Mouse (Mus musculus) hindbrain, embryonic 11.5 days (tissue): ENCODE results near the gene Pakap. TPM values are rescaled to one million over a fixed set of nuclear protein-coding genes. Genes with fewer than 3 reads are reported as not detected.

Experiments used
- ATAC-seq: fragments of 200-750 bp; cut with Nextera tagmentation; 2 replicates; pipeline ENCODE4 v1.8.0; 2017; ENCODE audit warnings: mild to moderate bottlenecking, moderate TSS enrichment, moderate library complexity; ENCODE audit not compliant: low FRiP score
- DNase-seq: peaks from one replicate; pipeline ENCODE4 v3.0.0-alpha.2; 2015; ENCODE audit warnings: low spot score
- H3K27ac ChIP-seq: fragments of 300-500 bp; sonication (generic); 2 replicates; pipeline ENCODE4 v1.5.1; 2014; ENCODE audit warnings: mild to moderate bottlenecking, low read depth, low read length
- H3K27me3 ChIP-seq: fragments of 300-500 bp; sonication (generic); 2 replicates; pipeline ENCODE4 v1.6.1; 2014; ENCODE audit warnings: mild to moderate bottlenecking, low read length, moderate library complexity, mixed read lengths; ENCODE audit not compliant: control insufficient read depth, insufficient read depth
- H3K36me3 ChIP-seq: fragments of 300-500 bp; sonication (generic); 2 replicates; pipeline ENCODE4 v1.6.1; 2014; ENCODE audit warnings: mild to moderate bottlenecking, low read length, moderate library complexity, mixed read lengths; ENCODE audit not compliant: control insufficient read depth, insufficient read depth
- H3K4me1 ChIP-seq: fragments of 300-500 bp; sonication (generic); replicated peaks from 2 replicates; pipeline ENCODE4 v1.6.1; 2014; ENCODE audit warnings: low read length, mixed read lengths; ENCODE audit not compliant: control insufficient read depth, insufficient read depth
- H3K4me2 ChIP-seq: fragments of 300-500 bp; sonication (generic); replicated peaks from 2 replicates; pipeline ENCODE4 v1.6.1; 2014; ENCODE audit warnings: mild to moderate bottlenecking, low read depth, low read length
- H3K4me3 ChIP-seq: fragments of 300-500 bp; sonication (generic); 2 replicates; pipeline ENCODE4 v1.5.1; 2014; ENCODE audit warnings: low read depth, low read length
- H3K9ac ChIP-seq: fragments of 300-500 bp; sonication (generic); 2 replicates; pipeline ENCODE4 v1.6.1; 2014; ENCODE audit warnings: low read depth, low read length
- H3K9me3 ChIP-seq: fragments of 300-500 bp; sonication (generic); 2 replicates; pipeline ENCODE4 v1.6.1; 2016; ENCODE audit warnings: low read length; ENCODE audit not compliant: control insufficient read depth
- WGBS: fragments of 180-500 bp; shearing (Covaris S2); extraction: QIAGEN DNeasy Blood & Tissue Kit; methylation state at CpG from one replicate; pipeline ENCODE4 v1.1.7; 2014; 5-methylcytosine and 5-hydroxymethylcytosine counted together
- polyA plus RNA-seq: library from polyadenylated mRNA; unstranded; fragments of >200 nt; fragmentation: Nextera tagmentation; extraction: Ambion mirVana; gene quantifications from 2 replicates; pipeline ENCODE4 v1.2.1, GENCODE M21; 2014

Gene Pakap
- polyA plus RNA-seq, 1 experiment from 2014 or later, result 24.7 TPM

DNA sequence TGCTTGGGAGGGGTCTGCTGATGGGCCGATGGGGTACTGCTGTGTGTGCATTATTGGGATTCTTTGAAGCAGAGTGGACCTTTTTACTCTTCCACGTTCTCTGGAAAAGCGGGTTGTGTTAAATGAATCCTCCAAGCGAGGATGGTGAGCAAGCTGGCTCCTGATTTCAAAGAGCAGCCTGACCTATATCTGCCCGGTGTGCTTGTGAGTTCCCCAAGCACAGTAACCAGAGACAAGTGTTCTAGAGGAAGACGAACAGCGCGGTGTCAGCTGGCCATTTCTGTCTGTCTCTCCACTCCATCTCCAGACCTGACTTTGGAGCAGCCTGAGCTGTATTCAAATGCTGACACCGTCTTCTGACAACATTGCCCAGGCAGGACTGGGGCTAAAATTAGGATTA is 71.0 kb downstream of the Pakap start:
- H3K4me2 ChIP-seq, result no peak overlapping the region
- no peak for ATAC-seq

DNA sequence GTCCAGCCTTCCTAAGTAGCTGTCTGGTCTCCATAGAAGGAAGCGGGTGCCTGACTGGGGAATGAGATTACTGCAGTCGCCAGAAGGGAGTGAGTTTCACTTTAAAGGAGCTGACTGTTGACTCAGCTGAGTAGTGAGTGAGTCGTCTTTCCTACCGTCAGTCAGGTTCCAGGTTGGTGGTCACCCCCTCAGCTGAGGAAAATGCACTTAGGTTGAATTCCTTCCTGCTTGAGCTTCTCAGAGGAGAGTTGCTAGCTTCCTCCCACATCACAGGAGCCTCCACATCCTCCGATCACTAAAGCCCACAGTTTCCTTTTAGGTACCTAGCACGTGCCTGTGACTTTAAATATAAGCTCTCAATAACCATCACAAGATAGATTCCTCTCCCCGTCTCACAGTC is 72.2 kb downstream of the Pakap start:
- Histone ChIP-seq H3K27ac (no peak overlapping the region), H3K4me2 (no peak overlapping the region), H3K9me3 (no peaks in the 10 kb centered on the region), H3K27me3 (no peaks in the 10 kb centered on the region), H3K9ac (no peak overlapping the region), H3K36me3 (no peaks in the 10 kb centered on the region), H3K4me1 (no peaks in the 10 kb centered on the region), H3K4me3 (no peak overlapping the region)
- ATAC-seq (no peak), DNase-seq (no peak)
- 55% methylated on average over 7 of the region's 7 CpGs for WGBS

More for the DNA sequence above, 71.0 kb downstream of the Pakap start:
- Histone ChIP-seq H3K4me1 (no peaks in the 10 kb centered on the region), H3K36me3 (no peaks in the 10 kb centered on the region), H3K9ac (no peak overlapping the region), H3K27ac (no peak overlapping the region), H3K9me3 (no peaks in the 10 kb centered on the region), H3K27me3 (no peaks in the 10 kb centered on the region), H3K4me3 (no peak overlapping the region)
- WGBS, result 84% methylated on average over 9 of the region's 9 CpGs
- DNase-seq, result no peak

DNA sequence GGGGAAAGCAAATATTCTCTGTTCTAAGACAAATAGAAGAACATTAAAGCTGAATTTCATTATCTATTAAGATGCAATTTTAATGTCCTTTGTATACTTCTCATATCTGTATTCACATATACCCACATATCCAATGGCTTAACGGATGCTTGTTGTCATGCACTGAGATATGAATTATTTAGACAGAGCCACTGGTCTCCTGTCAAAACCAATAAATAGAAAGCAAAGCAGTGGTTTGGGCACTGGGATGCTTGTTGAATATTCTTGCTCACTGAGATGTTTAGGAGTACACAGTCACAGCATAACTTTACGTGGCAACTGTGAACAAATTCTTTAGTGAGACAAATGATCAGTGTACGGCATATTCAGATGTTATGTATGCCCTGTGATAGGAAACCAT is 73.0 kb downstream of the Pakap start:
- DNase-seq (no peak), ATAC-seq (no peak)
- Histone ChIP-seq H3K4me1 (no peaks in the 10 kb centered on the region), H3K4me3 (no peak overlapping the region), H3K27ac (no peak overlapping the region), H3K9ac (no peak overlapping the region), H3K9me3 (no peaks in the 10 kb centered on the region), H3K27me3 (no peaks in the 10 kb centered on the region), H3K36me3 (no peaks in the 10 kb centered on the region), H3K4me2 (no peak overlapping the region)
- WGBS, result 89% methylated on average over 3 of the region's 3 CpGs

- DNase-seq, result no peak
- ATAC-seq, result no peak
- 76% methylated on average over 1 of the region's 1 CpGs for WGBS
- Histone ChIP-seq H3K4me3 (no peak overlapping the region), H3K9me3 (no peaks in the 10 kb centered on the region), H3K27me3 (no peaks in the 10 kb centered on the region), H3K4me1 (no peaks in the 10 kb centered on the region), H3K9ac (no peak overlapping the region), H3K36me3 (no peaks in the 10 kb centered on the region), H3K4me2 (no peak overlapping the region), H3K27ac (no peak overlapping the region)
These were observed 83.0 kb downstream of the Pakap start for GRCm38 (mm10) chr4:57650994-57651393.

GRCm38 (mm10) chr4:57651547-57651946 is 83.6 kb downstream of the Pakap start:
- ATAC-seq, result no peak
- 88% methylated on average over 8 of the region's 8 CpGs for WGBS
- no peak overlapping the region for H3K4me3 ChIP-seq

GRCm38 (mm10) chr4:57652185-57652904 is 84.4 kb downstream of the Pakap start:
- DNase-seq, result no peak
- no peaks in the 10 kb centered on the region for H3K9me3 ChIP-seq
- no peak overlapping the region for H3K9ac ChIP-seq

More at GRCm38 (mm10) chr4:57651547-57651946, 83.6 kb downstream of the Pakap start:
- Histone ChIP-seq H3K9me3 (no peaks in the 10 kb centered on the region), H3K4me2 (no peak overlapping the region), H3K9ac (no peak overlapping the region), H3K27me3 (no peaks in the 10 kb centered on the region), H3K27ac (no peak overlapping the region), H3K36me3 (no peaks in the 10 kb centered on the region), H3K4me1 (no peaks in the 10 kb centered on the region)
- DNase-seq, result no peak

GRCm38 (mm10) chr4:57655966-57656365 is 88.0 kb downstream of the Pakap start:
- Histone ChIP-seq H3K4me1 (peaks cover 3% of the 10 kb centered on the region; the same call in 1 of the 2 replicates), H3K4me2 (no peak overlapping the region), H3K9ac (no peak overlapping the region), H3K36me3 (no peaks in the 10 kb centered on the region), H3K27me3 (no peaks in the 10 kb centered on the region), H3K4me3 (no peak overlapping the region), H3K9me3 (no peaks in the 10 kb centered on the region), H3K27ac (no peak overlapping the region)
- no peak for ATAC-seq
- no peak for DNase-seq
- WGBS, result 90% methylated on average over 1 of the region's 1 CpGs

More at GRCm38 (mm10) chr4:57652185-57652904, 84.4 kb downstream of the Pakap start:
- 85% methylated on average over 5 of the region's 5 CpGs for WGBS
- no peak for ATAC-seq
- no peaks in the 10 kb centered on the region for H3K27me3 ChIP-seq
- no peaks in the 10 kb centered on the region for H3K36me3 ChIP-seq
- H3K4me3 ChIP-seq, result no peak overlapping the region
- H3K27ac ChIP-seq, result no peak overlapping the region
- no peak overlapping the region for H3K4me2 ChIP-seq
- H3K4me1 ChIP-seq, result no peaks in the 10 kb centered on the region

GRCm38 (mm10) chr4:57656388-57656787 is 88.4 kb downstream of the Pakap start:
- WGBS, result 95% methylated on average over 12 of the region's 12 CpGs
- no peak for ATAC-seq

DNA sequence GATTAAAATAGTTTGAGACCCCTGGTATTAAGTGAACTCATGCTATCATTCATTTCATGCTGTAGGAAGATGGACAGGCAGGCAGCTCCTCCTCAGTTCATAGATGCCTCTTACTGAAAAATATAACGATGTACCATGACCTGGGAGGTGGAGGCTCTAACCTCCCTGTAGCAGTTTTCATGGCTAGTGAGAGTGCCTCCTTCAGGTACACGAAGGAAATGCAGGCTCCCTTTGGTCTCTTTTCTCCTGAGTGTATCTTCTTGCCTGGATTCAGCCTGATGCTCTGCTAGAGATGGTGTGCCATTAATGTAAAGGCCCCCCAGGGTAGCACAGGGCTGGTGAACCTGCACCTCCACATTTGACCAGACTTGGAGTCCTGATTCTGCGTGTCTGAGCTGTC is 88.9 kb downstream of the Pakap start:
- no peak overlapping the region for H3K4me2 ChIP-seq
- ATAC-seq (no peak), DNase-seq (no peak)
- no peaks in the 10 kb centered on the region for H3K36me3 ChIP-seq
- H3K9me3 ChIP-seq, result no peaks in the 10 kb centered on the region
- H3K4me1 ChIP-seq, result peaks cover 3% of the 10 kb centered on the region; the same call in 1 of the 2 replicates
- H3K27me3 ChIP-seq, result no peaks in the 10 kb centered on the region
- H3K9ac ChIP-seq, result no peak overlapping the region
- WGBS, result 88% methylated on average over 3 of the region's 3 CpGs
- no peak overlapping the region for H3K4me3 ChIP-seq
- no peak overlapping the region for H3K27ac ChIP-seq

More at GRCm38 (mm10) chr4:57656388-57656787, 88.4 kb downstream of the Pakap start:
- H3K9me3 ChIP-seq, result no peaks in the 10 kb centered on the region
- peaks cover 3% of the 10 kb centered on the region; the same call in 1 of the 2 replicates for H3K4me1 ChIP-seq
- no peak for DNase-seq
- H3K27me3 ChIP-seq, result no peaks in the 10 kb centered on the region
- no peak overlapping the region for H3K4me2 ChIP-seq
- no peak overlapping the region for H3K9ac ChIP-seq
- H3K27ac ChIP-seq, result no peak overlapping the region
- no peak overlapping the region for H3K4me3 ChIP-seq
- no peaks in the 10 kb centered on the region for H3K36me3 ChIP-seq
